Comparison of ENCODE assay signal across 14 mouse cellular contexts in the genomic region with DNA sequence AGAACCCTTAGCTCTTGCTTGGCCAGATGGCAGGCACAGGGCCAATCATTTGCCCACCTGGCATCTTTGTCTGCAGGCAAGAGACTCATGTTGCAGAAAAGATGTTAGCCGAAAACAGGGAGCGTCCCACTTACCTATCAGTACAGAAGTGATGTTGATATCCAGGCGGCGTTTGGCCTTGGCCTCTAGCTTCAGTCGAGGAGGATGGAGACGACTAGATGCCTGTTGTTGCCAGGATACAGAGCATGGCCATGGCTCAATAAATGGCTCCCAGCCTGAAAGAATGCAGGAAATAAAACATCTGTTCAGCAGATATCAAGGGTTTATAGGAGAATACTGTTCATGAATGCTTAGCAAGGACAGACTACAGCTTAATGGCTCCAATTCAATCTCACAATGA.
DNase-seq lines count a peak whose midpoint lies in the region.
"Had no signal": no experiment of that assay in that cellular context is flagged by ENCODE, and none has a peak within 500 bp of the region (broad histone marks: within the 10 kb centered on the region; RNA-seq: fewer than 3 reads in every experiment).

No protein-coding gene starts in this region.

- peak; percentile 31 to 32 for DNase-seq in heart, postnatal 10 days
- no peak for DNase-seq in heart, adult 8-10 months (ENCODE audit: low spot score)
- peak; percentile 23 for DNase-seq in kidney, postnatal 14 days
- DNase-seq in kidney, adult 8-10 months: no peak
- DNase-seq in ovary, adult 18-20 months (ENCODE audit: low spot score): peak; percentile 12
- no peak for DNase-seq in ovary, postnatal 14 days (ENCODE audit: low spot score)
- DNase-seq: adrenal gland, adult 2 months; adrenal gland, postnatal 14 days; cerebellum, adult 11 months; cerebellum, adult 2 months; cerebellum, adult 9-11 months; gastrocnemius, postnatal 10 days; gastrocnemius, postnatal 36 days; heart, postnatal 14 days had no signal

- intact Hi-C loops in heart, postnatal 10 days (cut with DNase I): no loop called here

Comparison
In these comparisons a context has a peak if more than half of its experiments do, and no peak if none do; other contexts are left out.
1. DNase-seq: peak in heart, postnatal 10 days (2 of 2), kidney, postnatal 14 days (single experiment) and ovary, adult 18-20 months (single experiment); none in heart, adult 8-10 months (single experiment), kidney, adult 8-10 months (0 of 2) and ovary, postnatal 14 days (single experiment).